Mouse (Mus musculus) hindbrain, embryonic 12.5 days (tissue): Measurements from ENCODE around the gene Tmprss11a. TPM values are rescaled to one million over a fixed set of nuclear protein-coding genes. Genes with fewer than 3 reads are reported as not detected.

Experiments
- ATAC-seq: fragments of 200-750 bp; cut with Nextera tagmentation; 2 replicates; pipeline ENCODE4 v1.8.0; 2017; ENCODE audit warnings: moderate TSS enrichment; ENCODE audit not compliant: low FRiP score
- H3K27ac ChIP-seq: fragments of 300-500 bp; sonication (generic); 2 replicates; pipeline ENCODE4 v1.5.1; 2016; ENCODE audit warnings: mild to moderate bottlenecking
- H3K27me3 ChIP-seq: fragments of 300-500 bp; sonication (generic); 2 replicates; pipeline ENCODE4 v1.6.1; 2016; ENCODE audit warnings: mild to moderate bottlenecking
- H3K36me3 ChIP-seq: fragments of 300-500 bp; sonication (generic); 2 replicates; pipeline ENCODE4 v1.6.1; 2016; ENCODE audit warnings: mild to moderate bottlenecking
- H3K4me1 ChIP-seq: fragments of 300-500 bp; sonication (generic); 2 replicates; pipeline ENCODE4 v1.6.1; 2016
- H3K4me2 ChIP-seq: fragments of 300-500 bp; sonication (generic); replicated peaks from 2 replicates; pipeline ENCODE4 v1.6.1; 2016; ENCODE audit warnings: mild to moderate bottlenecking
- H3K4me3 ChIP-seq: fragments of 300-500 bp; sonication (generic); 2 replicates; pipeline ENCODE4 v1.5.1; 2016; ENCODE audit warnings: mild to moderate bottlenecking
- H3K9ac ChIP-seq: fragments of 300-500 bp; sonication (generic); 2 replicates; pipeline ENCODE4 v1.6.1; 2016; ENCODE audit warnings: mild to moderate bottlenecking, moderate library complexity
- H3K9me3 ChIP-seq: fragments of 300-500 bp; sonication (generic); replicated peaks from 2 replicates; pipeline ENCODE4 v1.6.1; 2016; ENCODE audit warnings: mild to moderate bottlenecking
- WGBS: fragments of 180-500 bp; shearing (Covaris S2); methylation state at CpG from one replicate; pipeline ENCODE4 v1.1.7; 2016; 5-methylcytosine and 5-hydroxymethylcytosine counted together
- polyA plus RNA-seq: library from polyadenylated mRNA; unstranded; fragments of >200 nt; fragmentation: Nextera tagmentation; extraction: Ambion mirVana; gene quantifications from 2 replicates; pipeline ENCODE4 v1.2.1, GENCODE M21; 2016

Gene Tmprss11a
- 0.08 TPM in 1 of 2 replicates, not detected in the other for polyA plus RNA-seq

GRCm38 (mm10) chr5:86468890-86469289, at the start of gene Tmprss11a:
Tmprss11a (minus strand) TSS chr5:86468990.
- no peak within 1 kb of the TSS for H3K27ac ChIP-seq
- H3K9me3 ChIP-seq: no peaks in the 10 kb centered on the region
- no peaks in the 10 kb centered on the region for H3K4me1 ChIP-seq
- no peak within 1 kb of the TSS for H3K4me2 ChIP-seq
- H3K36me3 ChIP-seq: no peaks in the 10 kb centered on the region
- no peaks in the 10 kb centered on the region for H3K27me3 ChIP-seq
- no peak within 1 kb of the TSS for H3K4me3 ChIP-seq
- no peak within 1 kb of the TSS for H3K9ac ChIP-seq
- ATAC-seq: no peak
- 75% methylated on average over 4 of the region's 4 CpGs for WGBS

GRCm38 (mm10) chr5:86518500-86518899, 49.7 kb upstream of the Tmprss11a start, which contains the start of gene Tmprss11g:
Tmprss11g (minus strand) TSS chr5:86518600.
- H3K27me3 ChIP-seq: no peaks in the 10 kb centered on the region
- H3K4me2 ChIP-seq: no peak within 1 kb of the TSS
- no peaks in the 10 kb centered on the region for H3K9me3 ChIP-seq
- H3K27ac ChIP-seq: no peak within 1 kb of the TSS
- H3K4me3 ChIP-seq: no peak within 1 kb of the TSS
- H3K9ac ChIP-seq: no peak within 1 kb of the TSS
- H3K4me1 ChIP-seq: no peaks in the 10 kb centered on the region
- H3K36me3 ChIP-seq: no peaks in the 10 kb centered on the region
- no peak for ATAC-seq
- WGBS: 83% methylated on average over 9 of the region's 9 CpGs

DNA sequence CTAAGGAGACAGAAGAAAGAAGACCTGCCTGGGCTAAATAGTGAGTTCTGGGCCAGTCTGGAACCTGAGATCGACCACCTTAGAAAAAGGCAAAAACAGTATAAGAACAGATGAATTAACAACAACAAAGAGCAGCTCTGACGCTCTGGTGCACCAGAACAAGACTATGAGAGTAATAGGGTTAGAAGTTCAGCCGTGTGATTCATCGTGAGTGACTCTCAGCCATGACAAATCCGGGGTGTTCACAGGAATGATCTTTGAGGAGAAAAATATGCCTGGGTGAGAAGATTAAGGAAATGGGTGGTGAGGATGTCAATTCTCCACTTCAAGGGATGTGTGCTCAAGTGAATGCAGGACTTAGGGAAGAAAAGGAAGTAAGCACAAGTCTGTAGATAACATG, 42.7 kb upstream of the Tmprss11a start:
- Histone ChIP-seq H3K4me3 (no peak overlapping the region), H3K36me3 (no peaks in the 10 kb centered on the region), H3K4me1 (no peaks in the 10 kb centered on the region), H3K27ac (no peak overlapping the region), H3K27me3 (no peaks in the 10 kb centered on the region), H3K9ac (no peak overlapping the region), H3K9me3 (no peaks in the 10 kb centered on the region), H3K4me2 (no peak overlapping the region)
- 62% methylated on average over 5 of the region's 5 CpGs for WGBS
- ATAC-seq: no peak

DNA sequence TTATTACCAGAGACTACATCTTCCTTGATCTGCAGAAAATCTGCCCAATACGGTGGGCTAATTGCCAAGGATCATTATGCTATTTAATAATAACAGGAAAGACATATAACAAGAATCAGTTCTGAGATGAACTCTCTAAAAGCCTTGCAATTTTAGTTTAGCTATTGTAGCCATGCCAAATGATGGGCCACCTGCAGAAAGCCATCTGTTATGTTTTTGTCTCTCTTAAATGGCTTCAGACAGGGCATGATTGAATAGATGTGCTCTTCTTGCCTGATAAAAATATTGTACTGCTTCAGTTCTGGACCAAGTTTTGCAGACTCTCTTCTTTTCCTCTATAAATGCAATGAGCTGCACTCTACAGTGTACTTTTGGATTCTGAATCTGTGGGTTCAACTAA, 24.7 kb upstream of the Tmprss11a start:
- no peaks in the 10 kb centered on the region for H3K27me3 ChIP-seq
- H3K9ac ChIP-seq: no peak overlapping the region
- no peaks in the 10 kb centered on the region for H3K4me1 ChIP-seq
- no peaks in the 10 kb centered on the region for H3K36me3 ChIP-seq
- H3K4me3 ChIP-seq: no peak overlapping the region
- WGBS: 81% methylated on average over 1 of the region's 1 CpGs
- H3K9me3 ChIP-seq: no peaks in the 10 kb centered on the region
- H3K4me2 ChIP-seq: no peak overlapping the region
- no peak overlapping the region for H3K27ac ChIP-seq
- ATAC-seq: no peak

DNA sequence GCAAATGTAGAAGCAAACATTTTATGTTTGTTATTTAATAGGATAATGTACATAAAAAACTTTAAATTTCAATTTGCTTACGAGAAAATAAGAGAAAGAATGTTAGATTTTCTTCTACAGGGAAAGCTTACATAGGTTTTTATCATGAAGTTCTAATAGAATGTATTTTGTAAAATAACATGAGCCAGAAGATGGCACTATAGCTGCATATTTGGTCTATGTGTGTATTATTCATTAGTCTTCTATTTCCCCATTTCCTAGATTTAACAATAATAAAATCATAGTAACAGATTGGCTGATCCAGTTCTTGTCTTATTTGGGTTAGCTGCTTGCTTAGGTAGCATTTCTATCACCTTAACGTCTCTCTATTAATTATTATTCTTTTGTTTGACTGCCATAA, 13.8 kb upstream of the Tmprss11a start:
- H3K4me2 ChIP-seq: no peak overlapping the region
- no peaks in the 10 kb centered on the region for H3K9me3 ChIP-seq
- ATAC-seq: no peak
- H3K27me3 ChIP-seq: no peaks in the 10 kb centered on the region
- H3K9ac ChIP-seq: no peak overlapping the region
- H3K27ac ChIP-seq: no peak overlapping the region
- H3K36me3 ChIP-seq: no peaks in the 10 kb centered on the region
- H3K4me3 ChIP-seq: no peak overlapping the region
- H3K4me1 ChIP-seq: no peaks in the 10 kb centered on the region
- WGBS: 78% methylated on average over 2 of the region's 2 CpGs

GRCm38 (mm10) chr5:86482031-86482430, 13.2 kb upstream of the Tmprss11a start:
- Histone ChIP-seq H3K9me3 (no peaks in the 10 kb centered on the region), H3K36me3 (no peaks in the 10 kb centered on the region), H3K4me1 (no peaks in the 10 kb centered on the region), H3K27me3 (no peaks in the 10 kb centered on the region), H3K4me3 (no peak overlapping the region), H3K27ac (no peak overlapping the region), H3K4me2 (no peak overlapping the region), H3K9ac (no peak overlapping the region)
- 85% methylated on average over 1 of the region's 1 CpGs for WGBS
- ATAC-seq: no peak

GRCm38 (mm10) chr5:86473859-86474258, 5.1 kb upstream of the Tmprss11a start:
- Histone ChIP-seq H3K36me3 (no peaks in the 10 kb centered on the region), H3K4me2 (no peak overlapping the region), H3K27me3 (no peaks in the 10 kb centered on the region), H3K27ac (no peak overlapping the region), H3K4me1 (no peaks in the 10 kb centered on the region), H3K9me3 (no peaks in the 10 kb centered on the region), H3K9ac (no peak overlapping the region), H3K4me3 (no peak overlapping the region)
- ATAC-seq: no peak
- 88% methylated on average over 9 of the region's 9 CpGs for WGBS

GRCm38 (mm10) chr5:86439306-86439705, 29.5 kb downstream of the Tmprss11a start:
- Histone ChIP-seq H3K4me3 (no peak overlapping the region), H3K9ac (no peak overlapping the region), H3K4me2 (no peak overlapping the region), H3K27ac (no peak overlapping the region), H3K36me3 (no peaks in the 10 kb centered on the region), H3K4me1 (no peaks in the 10 kb centered on the region), H3K9me3 (no peaks in the 10 kb centered on the region), H3K27me3 (no peaks in the 10 kb centered on the region)
- 70% methylated on average over 2 of the region's 2 CpGs for WGBS
- ATAC-seq: no peak

GRCm38 (mm10) chr5:86438548-86438947, 30.2 kb downstream of the Tmprss11a start:
- H3K4me3 ChIP-seq: no peak overlapping the region
- no peak for ATAC-seq
- H3K36me3 ChIP-seq: no peaks in the 10 kb centered on the region
- H3K9me3 ChIP-seq: no peaks in the 10 kb centered on the region
- no peaks in the 10 kb centered on the region for H3K27me3 ChIP-seq
- no peaks in the 10 kb centered on the region for H3K4me1 ChIP-seq
- H3K27ac ChIP-seq: no peak overlapping the region
- no peak overlapping the region for H3K4me2 ChIP-seq
- H3K9ac ChIP-seq: no peak overlapping the region

GRCm38 (mm10) chr5:86432697-86433096, 36.1 kb downstream of the Tmprss11a start:
- Histone ChIP-seq H3K4me3 (no peak overlapping the region), H3K27ac (no peak overlapping the region), H3K36me3 (no peaks in the 10 kb centered on the region), H3K9me3 (no peaks in the 10 kb centered on the region), H3K4me2 (no peak overlapping the region), H3K9ac (no peak overlapping the region), H3K4me1 (no peaks in the 10 kb centered on the region), H3K27me3 (no peaks in the 10 kb centered on the region)
- 3% methylated on average over 2 of the region's 2 CpGs for WGBS
- no peak for ATAC-seq

DNA sequence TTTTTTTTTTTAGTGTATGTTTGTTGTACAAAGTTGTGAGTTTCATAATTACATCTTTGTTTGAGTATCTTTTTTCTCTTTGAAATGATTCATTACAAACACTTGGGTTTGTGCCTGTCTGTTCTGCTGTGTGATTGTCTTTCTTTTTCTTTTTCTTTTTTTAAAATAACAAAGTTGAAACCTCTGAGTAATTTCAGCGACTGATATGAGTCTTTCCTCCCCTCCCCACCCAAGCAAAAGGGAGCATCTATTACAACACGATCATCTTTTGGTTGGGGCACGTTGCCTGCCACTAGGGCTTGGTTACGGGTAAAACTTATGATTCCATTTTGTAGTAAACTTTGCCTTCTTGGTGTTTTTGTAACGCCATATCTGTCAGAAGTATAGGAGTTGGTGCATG, 37.7 kb downstream of the Tmprss11a start:
- no peak overlapping the region for H3K4me3 ChIP-seq
- no peak overlapping the region for H3K27ac ChIP-seq
- WGBS: 74% methylated on average over 5 of the region's 5 CpGs
- H3K27me3 ChIP-seq: no peaks in the 10 kb centered on the region
- no peaks in the 10 kb centered on the region for H3K4me1 ChIP-seq
- no peak overlapping the region for H3K9ac ChIP-seq
- no peak for ATAC-seq
- H3K36me3 ChIP-seq: no peaks in the 10 kb centered on the region
- no peaks in the 10 kb centered on the region for H3K9me3 ChIP-seq
- no peak overlapping the region for H3K4me2 ChIP-seq

DNA sequence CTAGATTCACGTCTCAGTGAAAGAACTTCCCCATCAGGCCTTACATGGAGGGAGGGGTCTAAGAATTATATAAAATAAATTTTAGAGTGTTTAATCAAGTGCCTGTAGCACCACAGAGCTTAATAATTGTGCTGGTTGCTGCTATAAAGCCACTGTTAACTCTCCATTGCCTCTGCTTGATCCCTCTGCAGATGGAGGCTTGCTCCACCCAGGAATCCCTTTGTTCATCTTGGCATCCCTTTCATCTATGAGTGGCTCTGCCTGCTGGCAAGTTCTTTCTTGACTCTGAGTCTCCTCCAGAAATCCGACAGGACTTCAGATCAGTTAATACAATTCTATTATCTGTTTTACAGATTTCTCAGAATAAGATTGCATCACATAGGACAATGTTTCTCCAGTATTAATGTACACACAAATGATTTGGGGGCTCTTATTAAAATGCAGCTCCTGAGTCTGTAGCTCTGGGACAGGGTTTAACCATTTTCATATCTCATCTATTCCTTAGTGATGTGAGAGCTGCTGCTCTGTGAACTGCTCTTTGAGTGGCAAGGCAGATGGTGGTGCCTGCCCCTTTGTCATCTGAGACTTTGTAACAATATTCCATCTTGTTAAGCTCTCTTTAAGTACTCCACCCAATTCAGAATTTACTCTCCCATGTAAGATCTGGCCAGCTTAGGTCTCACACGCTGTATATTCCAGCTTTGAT, 47.3 kb downstream of the Tmprss11a start:
- Histone ChIP-seq H3K9ac (no peak overlapping the region), H3K9me3 (no peaks in the 10 kb centered on the region), H3K27me3 (no peaks in the 10 kb centered on the region), H3K4me3 (no peak overlapping the region), H3K4me1 (no peaks in the 10 kb centered on the region), H3K36me3 (no peaks in the 10 kb centered on the region), H3K27ac (no peak overlapping the region), H3K4me2 (no peak overlapping the region)
- ATAC-seq: no peak
- 48% methylated on average over 3 of the region's 3 CpGs for WGBS

DNA sequence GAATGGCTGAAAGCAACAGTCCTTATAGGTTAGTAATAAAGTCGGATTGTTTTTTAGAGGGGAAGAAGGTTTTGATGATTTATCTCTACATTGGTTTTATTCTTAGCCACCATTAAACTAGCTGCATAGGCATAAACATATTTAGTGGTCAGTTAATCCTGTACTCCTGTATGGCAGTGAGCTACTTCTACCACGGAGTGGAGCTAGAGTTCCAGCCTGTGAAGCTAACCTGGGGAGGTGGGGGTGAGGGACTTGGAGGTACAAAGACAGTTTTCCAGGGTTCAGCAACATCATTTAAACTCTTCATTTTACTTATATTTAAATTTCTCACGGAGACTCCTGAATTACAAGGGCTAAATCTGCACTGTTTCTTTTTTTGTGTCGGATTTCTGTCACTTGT, 49.3 kb downstream of the Tmprss11a start:
- 20% methylated on average over 4 of the region's 4 CpGs for WGBS
- no peaks in the 10 kb centered on the region for H3K4me1 ChIP-seq
- H3K9ac ChIP-seq: no peak overlapping the region
- no peak overlapping the region for H3K27ac ChIP-seq
- H3K27me3 ChIP-seq: no peaks in the 10 kb centered on the region
- no peak overlapping the region for H3K4me3 ChIP-seq
- no peak overlapping the region for H3K4me2 ChIP-seq
- no peaks in the 10 kb centered on the region for H3K36me3 ChIP-seq
- no peak for ATAC-seq
- no peaks in the 10 kb centered on the region for H3K9me3 ChIP-seq
